Mouse (Mus musculus) brown adipose tissue, adult 24 weeks (tissue): Measurements from ENCODE around the gene Rgs11. TPM values are rescaled to one million over a fixed set of nuclear protein-coding genes. Genes with fewer than 3 reads are reported as not detected.

ENCODE experiments used
- H3K27ac ChIP-seq: fragments of 200-500 bp; replicated peaks from 2 replicates; pipeline ENCODE4 v1.5.1; 2012; ENCODE audit warnings: low read depth, mild to moderate bottlenecking, low read length
- H3K4me1 ChIP-seq: fragments of 200-500 bp; 2 replicates; pipeline ENCODE4 v1.6.1; 2012; ENCODE audit warnings: low read length, mixed read lengths; ENCODE audit not compliant: control insufficient read depth, insufficient read depth, insufficient read length
- H3K4me3 ChIP-seq: fragments of 200-500 bp; 2 replicates; pipeline ENCODE4 v1.5.1; 2012; ENCODE audit warnings: low read depth, mild to moderate bottlenecking, low read length, moderate library complexity; ENCODE audit not compliant: insufficient read depth
- polyA plus RNA-seq: library from polyadenylated mRNA; stranded (reverse); fragments of >200 nt; gene quantifications from 2 replicates; pipeline ENCODE4 v1.2.4, GENCODE M21; 2012; ENCODE audit not compliant: missing spikeins, insufficient read depth, insufficient read length

Gene Rgs11
- polyA plus RNA-seq, 1 experiment: not detected

DNA sequence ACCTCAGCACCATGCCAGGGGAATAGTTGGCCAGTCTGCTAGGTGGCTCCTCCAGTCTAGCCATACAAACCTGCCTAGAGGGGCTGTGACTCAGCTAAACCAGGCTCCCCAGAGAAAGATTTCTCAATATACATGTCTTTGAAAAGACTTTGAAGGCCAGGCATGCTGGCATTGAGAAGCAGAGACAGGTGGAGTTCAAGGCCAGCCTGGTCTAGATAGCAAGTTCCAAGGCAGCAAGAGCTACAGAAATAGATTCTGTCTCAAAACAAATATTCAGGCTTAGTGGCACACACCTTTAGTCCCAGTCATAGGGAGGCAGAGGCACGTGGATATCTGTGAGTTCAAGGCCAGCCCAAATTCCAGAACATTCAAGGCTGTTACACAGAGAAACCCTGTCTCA lies 3.6 kb downstream of the Rgs11 start:
- Histone ChIP-seq H3K4me1 (no peaks in the 10 kb centered on the region), H3K4me3 (no peak overlapping the region), H3K27ac (no peak overlapping the region)

DNA sequence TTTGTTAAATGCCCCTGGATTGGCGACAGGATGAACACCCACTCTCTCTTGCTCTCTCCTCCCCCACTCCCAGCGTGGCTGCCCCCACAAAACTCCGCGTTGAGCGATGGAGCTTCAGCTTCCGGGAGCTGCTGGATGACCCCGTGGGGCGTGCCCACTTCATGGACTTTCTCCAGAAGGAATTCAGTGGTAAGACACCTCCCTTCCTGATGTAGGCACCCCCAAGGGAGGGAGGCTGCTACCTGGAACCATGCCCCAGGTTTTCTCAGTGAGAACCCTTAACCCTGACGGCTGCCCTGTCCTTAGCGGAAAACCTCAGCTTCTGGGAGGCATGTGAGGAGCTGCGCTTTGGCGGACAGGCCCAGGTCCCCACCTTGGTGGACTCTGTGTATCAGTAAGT lies 4.9 kb downstream of the Rgs11 start, which contains the start of gene Arhgdig:
Arhgdig (minus strand) TSS at position 101 of the 400 bp plus-strand sequence.
- Histone ChIP-seq H3K4me3 (no peak within 1 kb of the TSS), H3K27ac (no peak within 1 kb of the TSS)

DNA sequence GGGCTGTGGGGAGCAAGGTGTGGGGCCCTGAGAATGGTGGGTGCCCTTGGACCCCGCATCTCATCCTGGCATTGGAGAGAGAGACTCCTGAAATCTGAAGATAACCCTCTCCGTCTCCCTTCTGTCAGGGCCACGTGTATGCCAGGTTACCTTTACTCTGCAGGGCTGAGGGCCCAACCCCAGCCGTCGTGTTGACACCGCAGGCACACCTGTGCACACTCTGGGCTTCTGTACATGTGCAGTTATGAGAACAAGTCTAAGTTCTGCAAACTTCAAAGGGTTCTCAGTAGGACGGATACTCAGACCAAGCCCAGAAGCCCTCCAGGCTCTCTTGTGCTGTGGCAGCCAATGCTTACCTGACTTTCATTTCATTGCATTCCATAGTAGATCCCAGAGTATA lies 9.5 kb downstream of the Rgs11 start:
- Histone ChIP-seq H3K27ac (no peak overlapping the region), H3K4me3 (no peak overlapping the region), H3K4me1 (no peaks in the 10 kb centered on the region)

More for the DNA sequence above, 4.9 kb downstream of the Rgs11 start, which contains the start of gene Arhgdig:
- no peaks in the 10 kb centered on the region for H3K4me1 ChIP-seq

DNA sequence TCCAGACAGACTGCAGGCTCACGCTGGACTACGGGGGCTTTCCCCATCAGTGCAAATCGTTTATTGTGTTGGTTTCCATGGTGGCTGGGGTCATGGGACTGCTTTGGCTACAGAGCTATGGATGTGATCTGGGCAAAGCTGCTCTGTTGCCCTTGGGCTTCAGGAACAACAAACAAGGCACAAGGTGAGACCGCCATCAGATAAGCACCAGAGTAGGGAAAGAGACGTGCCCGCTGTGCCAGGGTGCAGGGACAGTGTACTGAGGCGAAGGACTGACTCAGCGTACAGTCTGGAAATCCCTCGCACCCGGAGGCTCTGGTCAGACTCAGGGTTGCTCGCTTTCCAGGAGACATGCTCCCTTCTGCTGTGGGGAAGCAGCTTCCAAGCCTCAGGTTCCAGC lies 9.9 kb downstream of the Rgs11 start:
- H3K4me1 ChIP-seq: no peaks in the 10 kb centered on the region
- no peak overlapping the region for H3K27ac ChIP-seq
- H3K4me3 ChIP-seq: no peak overlapping the region

DNA sequence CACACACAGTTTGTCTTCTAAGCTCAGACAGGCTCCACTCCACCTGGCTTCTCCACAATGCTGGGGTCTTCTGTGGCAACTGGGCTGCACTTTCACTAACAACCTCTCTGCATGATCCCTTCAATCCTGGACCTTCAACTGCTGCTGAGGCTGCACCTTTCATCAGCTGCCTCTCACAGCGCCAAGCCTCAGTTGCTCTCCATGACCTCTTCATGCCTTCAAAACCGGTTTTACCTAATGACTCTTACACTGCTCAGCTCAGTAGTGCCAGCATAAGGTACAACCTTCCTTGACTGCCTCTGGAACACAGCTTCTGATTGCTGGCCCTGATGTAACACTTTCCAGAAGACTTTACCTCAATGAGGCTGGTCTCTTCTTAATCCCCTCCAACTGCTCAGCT lies 18.8 kb downstream of the Rgs11 start:
- no peak overlapping the region for H3K27ac ChIP-seq
- H3K4me1 ChIP-seq: peaks cover 4% of the 10 kb centered on the region; the same call in 1 of the 2 replicates
- no peak overlapping the region for H3K4me3 ChIP-seq

DNA sequence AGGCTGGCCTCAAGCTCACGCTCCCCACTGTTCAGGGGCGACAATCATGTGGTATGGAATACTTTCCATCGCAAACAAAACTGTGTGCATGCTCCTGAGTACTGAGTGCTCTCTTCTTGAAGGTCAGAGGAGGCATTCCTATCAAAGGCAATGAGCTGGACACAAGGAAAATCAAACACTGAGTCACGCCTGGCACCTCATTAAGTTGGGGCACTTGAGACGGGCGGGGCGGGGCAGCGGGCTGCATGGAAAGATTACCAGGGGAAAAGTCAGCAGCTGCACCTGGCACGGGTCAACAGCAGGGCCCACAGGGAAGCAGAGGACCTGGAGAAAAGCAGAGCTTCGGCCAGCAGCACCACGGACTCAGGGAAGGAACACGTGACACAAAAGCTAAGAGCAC lies 22.4 kb downstream of the Rgs11 start:
- Histone ChIP-seq H3K4me1 (peaks cover 4% of the 10 kb centered on the region; the same call in 1 of the 2 replicates), H3K4me3 (no peak overlapping the region), H3K27ac (peak overlapping the region; percentile 80)

DNA sequence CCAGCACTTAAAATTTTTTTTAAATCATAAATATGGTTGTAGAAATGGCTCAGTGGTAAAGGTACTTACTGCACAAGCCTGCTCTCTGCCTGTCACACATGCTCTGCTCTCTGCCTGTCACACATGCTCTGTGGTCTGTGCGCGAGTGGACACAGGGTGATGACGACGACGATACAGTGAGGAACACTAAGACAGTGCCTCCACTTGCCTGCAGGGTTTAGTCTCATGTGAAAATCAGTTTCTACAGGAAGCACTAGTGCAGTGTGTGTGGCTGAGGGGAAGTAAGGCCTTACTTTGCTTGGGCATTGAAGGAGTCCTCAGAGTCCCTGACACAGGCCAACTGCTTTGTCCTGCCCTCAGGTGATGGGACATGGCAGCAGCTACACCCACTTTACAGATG lies 27.0 kb downstream of the Rgs11 start:
- no peak overlapping the region for H3K27ac ChIP-seq
- H3K4me3 ChIP-seq: no peak overlapping the region
- H3K4me1 ChIP-seq: peaks cover 4% of the 10 kb centered on the region

DNA sequence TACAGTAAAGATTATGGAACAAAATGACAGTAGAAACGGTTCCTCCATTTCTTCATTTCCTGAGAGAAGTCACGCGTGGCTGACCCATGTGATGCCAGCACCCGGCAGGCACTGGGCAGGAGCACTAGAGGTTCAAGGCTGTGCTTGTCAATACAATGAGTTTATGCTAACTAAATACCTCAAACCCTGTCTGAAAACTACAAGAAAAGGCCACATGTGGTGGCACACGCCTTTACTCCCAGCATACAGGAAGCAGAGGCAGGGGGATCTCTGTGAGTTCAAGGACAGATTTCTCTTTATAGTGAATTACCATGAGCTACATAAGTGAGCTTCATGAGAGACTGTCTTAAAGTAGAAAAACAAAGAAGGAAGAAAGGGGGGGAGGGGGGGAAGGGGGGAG lies 28.4 kb downstream of the Rgs11 start:
- Histone ChIP-seq H3K27ac (peak overlapping the region; percentile 40), H3K4me1 (peaks cover 2% of the 10 kb centered on the region; the same call in 1 of the 2 replicates), H3K4me3 (no peak overlapping the region)

GRCm38 (mm10) chr17:26232863-26233262 lies 30.1 kb downstream of the Rgs11 start:
- peaks cover 2% of the 10 kb centered on the region; the same call in 1 of the 2 replicates for H3K4me1 ChIP-seq
- H3K4me3 ChIP-seq: no peak overlapping the region
- H3K27ac ChIP-seq: no peak overlapping the region

DNA sequence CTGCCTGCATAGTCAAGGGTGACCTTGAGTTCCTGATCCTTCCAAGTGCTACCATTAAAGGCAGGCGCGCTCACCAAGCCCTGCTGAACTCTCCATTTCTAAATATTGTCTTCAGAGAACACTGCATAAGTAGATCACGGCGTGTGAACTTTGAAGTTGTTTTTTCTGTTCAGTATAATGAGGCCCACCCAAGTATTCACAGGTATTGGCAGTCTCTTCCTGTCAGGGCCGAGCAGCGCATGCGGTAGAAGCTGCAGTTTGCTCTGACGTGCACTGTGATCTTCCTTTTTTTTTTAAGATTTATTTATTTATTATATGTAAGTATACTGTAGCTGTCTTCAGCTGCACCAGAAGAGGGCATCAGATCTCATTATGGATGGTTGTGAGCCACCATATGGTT lies 31.6 kb downstream of the Rgs11 start:
- no peak overlapping the region for H3K4me3 ChIP-seq
- H3K4me1 ChIP-seq: peaks cover 2% of the 10 kb centered on the region; the same call in 1 of the 2 replicates
- H3K27ac ChIP-seq: 0 out of 2 replicates have a peak overlapping the region, but pooled peaks have one; percentile 15

DNA sequence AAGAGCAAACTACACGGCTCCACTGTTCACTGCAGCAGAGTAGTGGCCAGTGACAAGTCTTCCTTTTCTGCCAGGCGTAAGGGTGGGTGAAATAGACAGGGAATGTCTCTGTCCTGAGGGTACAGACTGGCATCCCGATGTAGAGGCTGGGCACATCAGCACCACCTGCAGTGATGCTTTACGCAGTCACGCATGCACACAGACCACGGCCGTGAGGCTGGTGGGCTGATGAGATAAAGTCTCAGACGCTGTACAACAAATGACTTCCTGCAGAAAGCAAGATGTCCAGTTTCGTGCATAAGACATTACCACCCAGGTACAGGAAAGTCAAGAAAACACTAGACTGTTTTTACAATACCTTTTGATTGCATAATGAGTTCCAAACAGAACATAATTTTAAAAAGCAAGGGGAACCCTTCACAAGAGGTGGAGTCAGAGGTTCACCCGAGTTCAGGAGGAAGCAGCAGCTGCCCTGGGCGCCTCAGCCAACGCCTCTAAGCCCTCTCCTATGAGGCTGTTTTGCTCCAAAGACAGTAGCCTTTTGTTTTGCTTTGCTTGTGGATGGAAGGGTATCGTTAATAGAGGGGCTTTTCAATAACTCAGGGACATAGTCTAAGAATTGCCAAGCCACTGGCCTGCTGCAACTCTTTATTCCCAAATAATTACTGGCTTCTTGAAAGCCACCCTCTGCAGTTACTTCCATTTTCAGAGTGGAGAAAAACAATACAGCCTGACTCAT lies 32.5 kb downstream of the Rgs11 start:
- Histone ChIP-seq H3K27ac (peak overlapping the region; percentile 66), H3K4me3 (no peak overlapping the region)

GRCm38 (mm10) chr17:26237667-26238066 lies 34.9 kb downstream of the Rgs11 start:
- H3K4me3 ChIP-seq: no peak overlapping the region
- peaks cover 7% of the 10 kb centered on the region for H3K4me1 ChIP-seq
- H3K27ac ChIP-seq: no peak overlapping the region

More for the DNA sequence above, 32.5 kb downstream of the Rgs11 start:
- peaks cover 2% of the 10 kb centered on the region; the same call in 1 of the 2 replicates for H3K4me1 ChIP-seq

GRCm38 (mm10) chr17:26239551-26239950 lies 36.8 kb downstream of the Rgs11 start:
- no peak overlapping the region for H3K27ac ChIP-seq
- peaks cover 7% of the 10 kb centered on the region for H3K4me1 ChIP-seq
- no peak overlapping the region for H3K4me3 ChIP-seq

- Histone ChIP-seq H3K27ac (no peak overlapping the region), H3K4me1 (peaks cover 5% of the 10 kb centered on the region), H3K4me3 (no peak overlapping the region)
Observed at GRCm38 (mm10) chr17:26240120-26240790, 37.5 kb downstream of the Rgs11 start.

DNA sequence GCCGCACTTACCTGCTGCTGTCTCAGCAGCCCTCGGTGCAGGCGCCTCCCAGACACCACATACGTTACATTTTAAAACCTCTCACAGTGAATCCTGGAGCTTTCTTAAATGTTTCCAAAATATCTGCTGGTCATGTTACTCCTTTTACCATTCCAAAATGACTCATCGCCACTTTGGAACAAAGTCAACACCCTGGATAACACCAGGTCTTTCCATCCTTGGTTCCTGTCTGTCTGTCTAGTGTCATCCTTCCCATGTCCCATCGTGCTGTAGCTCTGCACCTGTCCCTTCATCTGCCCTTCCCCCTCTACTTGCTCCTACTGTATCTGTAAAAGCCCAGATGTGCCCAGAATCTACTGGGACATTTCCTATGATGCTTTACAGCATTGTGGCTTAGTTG lies 38.2 kb downstream of the Rgs11 start:
- H3K4me3 ChIP-seq: no peak overlapping the region
- peaks cover 5% of the 10 kb centered on the region for H3K4me1 ChIP-seq
- no peak overlapping the region for H3K27ac ChIP-seq
